Mouse (Mus musculus): Measurements from ENCODE around the gene Mthfr.

DNA sequence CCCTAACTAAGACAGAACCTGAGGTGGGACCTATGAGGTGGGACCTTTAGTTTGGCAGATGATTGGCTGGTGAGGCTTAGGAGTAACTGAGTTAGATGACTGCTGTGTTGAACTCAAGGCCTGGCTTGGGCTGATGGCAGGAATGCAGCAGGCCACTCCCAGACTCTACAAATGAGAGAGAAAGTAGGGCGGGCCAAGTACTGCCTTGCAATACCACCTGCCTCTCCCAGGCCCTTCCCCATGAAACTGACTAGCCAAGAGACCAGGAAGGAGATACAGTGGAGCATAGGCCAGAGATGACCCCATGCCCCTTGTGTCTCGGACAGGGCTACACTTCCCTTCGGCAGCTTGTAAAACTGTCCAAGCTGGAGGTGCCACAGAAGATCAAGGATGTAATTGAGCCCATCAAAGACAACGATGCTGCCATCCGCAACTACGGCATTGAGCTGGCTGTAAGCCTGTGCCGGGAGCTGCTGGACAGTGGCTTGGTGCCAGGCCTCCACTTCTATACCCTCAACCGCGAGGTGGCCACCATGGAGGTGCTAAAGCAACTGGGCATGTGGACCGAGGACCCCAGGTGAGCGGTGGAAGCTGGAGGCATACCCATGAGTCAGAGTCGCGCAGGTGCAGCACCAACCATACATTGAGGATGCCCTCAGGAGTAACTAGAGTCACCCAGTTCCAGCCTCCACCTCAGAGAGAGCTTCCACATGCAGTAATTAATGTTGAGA lies 12.3 kb downstream of the Mthfr start:
- TF ChIP-seq POLR2A (IDR thresholded peaks at IDR 0.05; ENCODE audit: control insufficient read depth in 1 of 2, insufficient read depth in 1 of 2, low read depth in 1 of 2, low read length in 2 of 2, poor library complexity in 1 of 2): no peak
- no peak for TF ChIP-seq E2F4 (IDR thresholded peaks at IDR 0.05; ENCODE audit: borderline replicate concordance, low read depth, low read length)
- TF ChIP-seq CHD2 (IDR thresholded peaks at IDR 0.05; ENCODE audit: low read length): no peak
- no peak for TF ChIP-seq HCFC1 (IDR thresholded peaks at IDR 0.05; ENCODE audit: low read depth, low read length)
- no peak for TF ChIP-seq ZNF384 (IDR thresholded peaks at IDR 0.05; ENCODE audit: low read depth, low read length)
